Mouse (Mus musculus) heart, adult 10 weeks (tissue): ENCODE results near the gene Ostf1. TPM values are rescaled to one million over a fixed set of nuclear protein-coding genes. Genes with fewer than 3 reads are reported as not detected.

ENCODE experiments used
- polyA plus RNA-seq: library from polyadenylated mRNA; stranded (reverse); fragments of 350-450 nt; fragmentation: Illumina TruSeq; extraction: RNeasy Lipid Tissue Mini Kit (QIAGEN cat#74804); gene quantifications from one replicate; pipeline ENCODE4 v1.2.3, GENCODE M21; 2014; ENCODE audit warnings: low read depth, low replicate concordance

Ostf1 gene
- 46.7 TPM for polyA plus RNA-seq

GRCm38 (mm10) chr19:18631644-18632219, at the start of gene Ostf1, which contains the start of gene Nmrk1:
Ostf1 (minus strand) TSS chr19:18631823.
Nmrk1 (plus strand) TSS chr19:18631950.

GRCm38 (mm10) chr19:18670608-18671007, 39.0 kb upstream of the Ostf1 start, which contains the start of gene Carnmt1:
Carnmt1 (plus strand) TSS chr19:18670764.

Other genes with a start within 250 kb of the Ostf1 start
- 4.6 TPM for gene Nmrk1, start 127 bp upstream of the Ostf1 start, polyA plus RNA-seq
- 40.4 TPM for gene Carnmt1, start 38.9 kb upstream of the Ostf1 start, polyA plus RNA-seq
- gene D030056L22Rik, start 81.4 kb upstream of the Ostf1 start, polyA plus RNA-seq = 13.9 TPM
- gene Trpm6, start 118.2 kb upstream of the Ostf1 start, polyA plus RNA-seq = 0.26 TPM